Mouse (Mus musculus) C2C12 (cell line): ENCODE measurements at regions not wholly inside any gene's neighbourhood (a gene's known extent, or its start where the extent isn't known, plus 50 kb on each side); places are given as distances from the start of the nearest gene placed in this dataset.

Experiments
- H3K27me3 ChIP-seq: one replicate; pipeline ENCODE4 v1.6.1; 2011; ENCODE audit not compliant: control insufficient read depth, insufficient read depth, insufficient read length
- H3K36me3 ChIP-seq: one replicate; pipeline ENCODE4 v1.6.1; 2011; ENCODE audit not compliant: control insufficient read depth, insufficient read depth
- H3K4me3 ChIP-seq: one replicate; pipeline ENCODE4 v1.5.1; 2011; ENCODE audit warnings: mild to moderate bottlenecking, control low read depth; ENCODE audit not compliant: poor library complexity, insufficient read depth, severe bottlenecking
- H3K79me2 ChIP-seq: one replicate; pipeline ENCODE4 v1.6.1; 2011; ENCODE audit not compliant: control insufficient read depth, insufficient read depth
- H3K79me3 ChIP-seq: one replicate; pipeline ENCODE4 v1.6.1; 2011; ENCODE audit warnings: low read depth, control low read depth
- H3ac ChIP-seq: one replicate; pipeline ENCODE3; 2011; ENCODE audit warnings: low read depth; ENCODE audit not compliant: control insufficient read depth, insufficient read length
- CEBPB ChIP-seq: IDR thresholded peaks from one replicate; pipeline ENCODE4 v1.6.1; 2011; ENCODE audit warnings: low read depth, mild to moderate bottlenecking, control low read depth, moderate library complexity
- CTCF ChIP-seq: IDR thresholded peaks from one replicate; pipeline ENCODE4 v1.5.1; 2011; ENCODE audit not compliant: control insufficient read depth, insufficient read depth, insufficient read length
- FOSL1 ChIP-seq: IDR thresholded peaks from one replicate; pipeline ENCODE4 v1.8.0; 2011; ENCODE audit warnings: mild to moderate bottlenecking, low read length; ENCODE audit not compliant: poor library complexity, insufficient read depth, severe bottlenecking
- MAX ChIP-seq: IDR thresholded peaks from one replicate; pipeline ENCODE4 v1.6.1; 2011; ENCODE audit warnings: mild to moderate bottlenecking, control low read depth
- MYOD1 ChIP-seq: IDR thresholded peaks from one replicate; pipeline ENCODE4 v1.6.1; 2011; ENCODE audit warnings: low read depth; ENCODE audit not compliant: control insufficient read depth, insufficient read length
- MYOG ChIP-seq: IDR thresholded peaks from one replicate; pipeline ENCODE4 v1.6.1; 2011; ENCODE audit not compliant: control insufficient read depth, insufficient read length; ENCODE audit errors: extremely low read depth
- USF1 ChIP-seq: IDR thresholded peaks from one replicate; pipeline ENCODE4 v1.6.1; 2011; ENCODE audit warnings: low read depth, mild to moderate bottlenecking, control low read depth, moderate library complexity

GRCm38 (mm10) chr11:39524866-39525649 lies 1169.9 kb downstream of the Mat2b start:
- Histone ChIP-seq H3ac (no peak overlapping the region), H3K27me3 (no peaks in the 10 kb centered on the region), H3K79me2 (no peaks in the 10 kb centered on the region), H3K4me3 (no peak overlapping the region), H3K36me3 (no peaks in the 10 kb centered on the region), H3K79me3 (no peaks in the 10 kb centered on the region)
- no peak for TF ChIP-seq MYOD1
- TF ChIP-seq CTCF, result no peak
- no peak for TF ChIP-seq CEBPB

- TF ChIP-seq MYOG (no peak), USF1 (no peak), CEBPB (no peak), FOSL1 (no peak), CTCF (no peak), MYOD1 (no peak), MAX (no peak)
Observed at GRCm38 (mm10) chr11:39495253-39495652, 1199.8 kb downstream of the Mat2b start.

GRCm38 (mm10) chr11:39477136-39477535 lies 1217.9 kb downstream of the Mat2b start:
- Histone ChIP-seq H3K4me3 (no peak overlapping the region), H3ac (no peak overlapping the region)
- TF ChIP-seq CTCF, result no peak
- TF ChIP-seq MYOG, result no peak
- no peak for TF ChIP-seq CEBPB
- no peak for TF ChIP-seq MYOD1
- no peak for TF ChIP-seq FOSL1
- TF ChIP-seq MAX, result no peak
- TF ChIP-seq USF1, result no peak

More at GRCm38 (mm10) chr11:39495253-39495652, 1199.8 kb downstream of the Mat2b start:
- Histone ChIP-seq H3K79me2 (no peaks in the 10 kb centered on the region), H3K36me3 (no peaks in the 10 kb centered on the region), H3ac (no peak overlapping the region), H3K4me3 (no peak overlapping the region), H3K79me3 (no peaks in the 10 kb centered on the region), H3K27me3 (no peaks in the 10 kb centered on the region)

GRCm38 (mm10) chr11:39453329-39453952 lies 1241.6 kb downstream of the Mat2b start:
- H3K36me3 ChIP-seq, result no peaks in the 10 kb centered on the region
- TF ChIP-seq CTCF (no peak), FOSL1 (no peak), MAX (no peak), USF1 (no peak), MYOG (no peak), MYOD1 (no peak), CEBPB (no peak)
- no peaks in the 10 kb centered on the region for H3K79me2 ChIP-seq
- H3K4me3 ChIP-seq, result no peak overlapping the region
- no peaks in the 10 kb centered on the region for H3K79me3 ChIP-seq
- H3K27me3 ChIP-seq, result no peaks in the 10 kb centered on the region
- H3ac ChIP-seq, result no peak overlapping the region

More at GRCm38 (mm10) chr11:39477136-39477535, 1217.9 kb downstream of the Mat2b start:
- no peaks in the 10 kb centered on the region for H3K27me3 ChIP-seq
- no peaks in the 10 kb centered on the region for H3K36me3 ChIP-seq
- no peaks in the 10 kb centered on the region for H3K79me2 ChIP-seq
- no peaks in the 10 kb centered on the region for H3K79me3 ChIP-seq

GRCm38 (mm10) chr11:39446374-39446773 lies 1248.6 kb downstream of the Mat2b start:
- TF ChIP-seq CTCF (no peak), MYOD1 (no peak), MAX (no peak), CEBPB (no peak), FOSL1 (no peak), USF1 (no peak)
- Histone ChIP-seq H3K79me2 (no peaks in the 10 kb centered on the region), H3ac (no peak overlapping the region), H3K27me3 (no peaks in the 10 kb centered on the region), H3K4me3 (no peak overlapping the region), H3K79me3 (no peaks in the 10 kb centered on the region), H3K36me3 (no peaks in the 10 kb centered on the region)
